Mouse (Mus musculus): ENCODE results near the gene Hus1. TPM values are rescaled to one million over a fixed set of nuclear protein-coding genes. Genes with fewer than 3 reads are reported as not detected.

Hus1 gene
- polyA plus RNA-seq, 1 experiment from 2014 or later, result 11.0 TPM

GRCm38 (mm10) chr11:8973166-8973565, 37.8 kb downstream of the Hus1 start, which contains the start of gene Pkd1l1:
Gene Pkd1l1, minus strand, starts transcription at chr11:8973266.
- H3K4me2 ChIP-seq, result no peak within 1 kb of the TSS
- H3K9ac ChIP-seq (replicated peaks), result no peak within 1 kb of the TSS
- peaks cover 9% of the 10 kb centered on the region for H3K4me1 ChIP-seq
- WGBS, result 62% methylated on average over 3 of the region's 3 CpGs
- no peaks in the 10 kb centered on the region for H3K27me3 ChIP-seq (replicated peaks)
- no peaks in the 10 kb centered on the region for H3K36me3 ChIP-seq
- H3K27ac ChIP-seq (replicated peaks), result no peak within 1 kb of the TSS
- no peak within 1 kb of the TSS for H3K4me3 ChIP-seq (replicated peaks)
- no peak for ATAC-seq (ENCODE audit: low FRiP score)
- no peaks in the 10 kb centered on the region for H3K9me3 ChIP-seq (replicated peaks)

- no peak overlapping the region for H3K4me3 ChIP-seq (replicated peaks)
- no peaks in the 10 kb centered on the region for H3K36me3 ChIP-seq
- H3K27me3 ChIP-seq (replicated peaks), result no peaks in the 10 kb centered on the region
- 85% methylated on average over 6 of the region's 6 CpGs for WGBS
- no peak overlapping the region for H3K9ac ChIP-seq (replicated peaks)
- no peak for ATAC-seq (ENCODE audit: low FRiP score)
- peaks cover 9% of the 10 kb centered on the region for H3K4me1 ChIP-seq
- no peaks in the 10 kb centered on the region for H3K9me3 ChIP-seq (replicated peaks)
- no peak overlapping the region for H3K27ac ChIP-seq (replicated peaks)
- H3K4me2 ChIP-seq, result no peak overlapping the region
Observed at GRCm38 (mm10) chr11:8972093-8972492, 38.9 kb downstream of the Hus1 start.

- Histone ChIP-seq H3K27me3 (replicated peaks) (no peaks in the 10 kb centered on the region), H3K4me3 (replicated peaks) (no peak overlapping the region), H3K9ac (replicated peaks) (no peak overlapping the region), H3K4me1 (no peaks in the 10 kb centered on the region), H3K4me2 (no peak overlapping the region), H3K9me3 (replicated peaks) (no peaks in the 10 kb centered on the region), H3K27ac (replicated peaks) (no peak overlapping the region), H3K36me3 (no peaks in the 10 kb centered on the region)
- ATAC-seq (ENCODE audit: low FRiP score), result no peak
- WGBS, result 82% methylated on average over 9 of the region's 9 CpGs
Observed at GRCm38 (mm10) chr11:8970509-8970908, 40.5 kb downstream of the Hus1 start.

GRCm38 (mm10) chr11:8968094-8968493, 42.9 kb downstream of the Hus1 start:
- Histone ChIP-seq H3K9ac (replicated peaks) (no peak overlapping the region), H3K4me1 (no peaks in the 10 kb centered on the region), H3K27me3 (replicated peaks) (no peaks in the 10 kb centered on the region), H3K4me3 (replicated peaks) (no peak overlapping the region), H3K27ac (replicated peaks) (no peak overlapping the region), H3K9me3 (replicated peaks) (no peaks in the 10 kb centered on the region), H3K36me3 (no peaks in the 10 kb centered on the region), H3K4me2 (no peak overlapping the region)
- 94% methylated on average over 7 of the region's 7 CpGs for WGBS
- ATAC-seq (ENCODE audit: low FRiP score), result no peak

- WGBS, result 62% methylated on average over 10 of the region's 10 CpGs
- Histone ChIP-seq H3K9me3 (replicated peaks) (no peaks in the 10 kb centered on the region), H3K4me1 (0 out of 2 replicates have a peak, but pooled peaks cover 3% of the 10 kb centered on the region), H3K4me2 (no peak overlapping the region), H3K9ac (replicated peaks) (no peak overlapping the region), H3K27ac (replicated peaks) (no peak overlapping the region), H3K4me3 (replicated peaks) (no peak overlapping the region), H3K27me3 (replicated peaks) (no peaks in the 10 kb centered on the region), H3K36me3 (no peaks in the 10 kb centered on the region)
- ATAC-seq (ENCODE audit: low FRiP score), result no peak
Observed at GRCm38 (mm10) chr11:8958572-8958971, 52.4 kb downstream of the Hus1 start.

GRCm38 (mm10) chr11:8958108-8958507, 52.9 kb downstream of the Hus1 start:
- Histone ChIP-seq H3K4me2 (no peak overlapping the region), H3K27ac (replicated peaks) (no peak overlapping the region; the same call in 1 of the 2 replicates), H3K27me3 (replicated peaks) (no peaks in the 10 kb centered on the region), H3K36me3 (no peaks in the 10 kb centered on the region), H3K4me1 (0 out of 2 replicates have a peak, but pooled peaks cover 3% of the 10 kb centered on the region), H3K9me3 (replicated peaks) (no peaks in the 10 kb centered on the region), H3K9ac (replicated peaks) (no peak overlapping the region), H3K4me3 (replicated peaks) (no peak overlapping the region)
- WGBS, result 72% methylated on average over 4 of the region's 4 CpGs
- ATAC-seq (ENCODE audit: low FRiP score), result no peak

GRCm38 (mm10) chr11:8957023-8957422, 54.0 kb downstream of the Hus1 start:
- Histone ChIP-seq H3K4me2 (no peak overlapping the region), H3K36me3 (no peaks in the 10 kb centered on the region), H3K27me3 (replicated peaks) (no peaks in the 10 kb centered on the region), H3K4me3 (replicated peaks) (no peak overlapping the region), H3K9me3 (replicated peaks) (no peaks in the 10 kb centered on the region), H3K9ac (replicated peaks) (no peak overlapping the region), H3K27ac (replicated peaks) (no peak overlapping the region), H3K4me1 (0 out of 2 replicates have a peak, but pooled peaks cover 3% of the 10 kb centered on the region)
- 76% methylated on average over 6 of the region's 6 CpGs for WGBS
- ATAC-seq (ENCODE audit: low FRiP score), result no peak

GRCm38 (mm10) chr11:8955678-8956077, 55.3 kb downstream of the Hus1 start:
- H3K36me3 ChIP-seq, result no peaks in the 10 kb centered on the region
- H3K4me3 ChIP-seq (replicated peaks), result no peak overlapping the region
- H3K27me3 ChIP-seq (replicated peaks), result no peaks in the 10 kb centered on the region
- no peak overlapping the region for H3K4me2 ChIP-seq
- peak; percentile 54; the same call in 1 of the 2 replicates for ATAC-seq (ENCODE audit: low FRiP score)
- H3K9ac ChIP-seq (replicated peaks), result no peak overlapping the region
- 13% methylated on average over 1 of the region's 1 CpGs for WGBS
- H3K27ac ChIP-seq (replicated peaks), result no peak overlapping the region
- H3K4me1 ChIP-seq, result 0 out of 2 replicates have a peak, but pooled peaks cover 3% of the 10 kb centered on the region
- no peaks in the 10 kb centered on the region for H3K9me3 ChIP-seq (replicated peaks)

- 56% methylated on average over 6 of the region's 6 CpGs for WGBS
- ATAC-seq (ENCODE audit: low FRiP score), result no peak
- Histone ChIP-seq H3K27ac (replicated peaks) (no peak overlapping the region; the same call in 1 of the 2 replicates), H3K9ac (replicated peaks) (no peak overlapping the region), H3K9me3 (replicated peaks) (no peaks in the 10 kb centered on the region), H3K36me3 (no peaks in the 10 kb centered on the region), H3K27me3 (replicated peaks) (no peaks in the 10 kb centered on the region), H3K4me3 (replicated peaks) (no peak overlapping the region), H3K4me2 (no peak overlapping the region), H3K4me1 (no peaks in the 10 kb centered on the region; the same call in 1 of the 2 replicates)
Observed at GRCm38 (mm10) chr11:8949765-8950430, 61.1 kb downstream of the Hus1 start.

- Histone ChIP-seq H3K36me3 (no peaks in the 10 kb centered on the region), H3K9me3 (replicated peaks) (no peaks in the 10 kb centered on the region), H3K4me1 (no peaks in the 10 kb centered on the region; the same call in 1 of the 2 replicates), H3K27ac (replicated peaks) (no peak overlapping the region), H3K4me2 (no peak overlapping the region), H3K27me3 (replicated peaks) (no peaks in the 10 kb centered on the region), H3K9ac (replicated peaks) (no peak overlapping the region), H3K4me3 (replicated peaks) (no peak overlapping the region)
- ATAC-seq (ENCODE audit: low FRiP score), result no peak
- 67% methylated on average over 3 of the region's 3 CpGs for WGBS
Observed at GRCm38 (mm10) chr11:8948871-8949270, 62.1 kb downstream of the Hus1 start.

- Histone ChIP-seq H3K27ac (replicated peaks) (no peak overlapping the region), H3K9me3 (replicated peaks) (no peaks in the 10 kb centered on the region), H3K27me3 (replicated peaks) (no peaks in the 10 kb centered on the region), H3K4me3 (replicated peaks) (no peak overlapping the region), H3K36me3 (no peaks in the 10 kb centered on the region), H3K4me2 (no peak overlapping the region), H3K9ac (replicated peaks) (no peak overlapping the region), H3K4me1 (no peaks in the 10 kb centered on the region)
- ATAC-seq (ENCODE audit: low FRiP score), result no peak
- WGBS, result 87% methylated on average over 4 of the region's 4 CpGs
Observed at GRCm38 (mm10) chr11:8944114-8944513, 66.9 kb downstream of the Hus1 start.

Data from neural tube, embryonic 15.5 days (tissue).